Mouse (Mus musculus) CD4-positive, CD25-positive, alpha-beta regulatory T cell, adult 2 months (primary cell): Measurements from ENCODE around the gene Lix1.

Source experiments
- DNase-seq: peaks from one replicate; pipeline ENCODE4 v3.0.0-alpha.2; 2012; ENCODE audit warnings: low read depth, low spot score

The Lix1 gene

GRCm38 (mm10) chr17:17412176-17412575 is 9.7 kb downstream of the Lix1 start:
- no peak for DNase-seq

- DNase-seq, result no peak
Observed at GRCm38 (mm10) chr17:17414206-17414605, 11.7 kb downstream of the Lix1 start.

GRCm38 (mm10) chr17:17424609-17425307 is 22.3 kb downstream of the Lix1 start:
- peak; percentile 8 for DNase-seq

- DNase-seq, result no peak
Observed at GRCm38 (mm10) chr17:17425308-17425813, 22.9 kb downstream of the Lix1 start.

GRCm38 (mm10) chr17:17425906-17426305 is 23.4 kb downstream of the Lix1 start:
- no peak for DNase-seq

GRCm38 (mm10) chr17:17428888-17429287 is 26.4 kb downstream of the Lix1 start:
- no peak for DNase-seq

GRCm38 (mm10) chr17:17433679-17434078 is 31.2 kb downstream of the Lix1 start:
- no peak for DNase-seq

- DNase-seq, result no peak
Observed at GRCm38 (mm10) chr17:17438576-17439191, 36.2 kb downstream of the Lix1 start.

GRCm38 (mm10) chr17:17441876-17442498 is 39.5 kb downstream of the Lix1 start:
- DNase-seq, result no peak

GRCm38 (mm10) chr17:17444297-17444886 is 41.9 kb downstream of the Lix1 start:
- DNase-seq, result peak; percentile 3

GRCm38 (mm10) chr17:17446683-17447082 is 44.2 kb downstream of the Lix1 start:
- DNase-seq, result no peak

- no peak for DNase-seq
Observed at GRCm38 (mm10) chr17:17447821-17448220, 45.3 kb downstream of the Lix1 start.

GRCm38 (mm10) chr17:17448737-17449440 is 46.4 kb downstream of the Lix1 start:
- DNase-seq, result peak; percentile 14

- DNase-seq, result no peak
Observed at GRCm38 (mm10) chr17:17449441-17449770, 46.9 kb downstream of the Lix1 start.

- no peak for DNase-seq
Observed at GRCm38 (mm10) chr17:17451102-17451501, 48.6 kb downstream of the Lix1 start.

- DNase-seq, result no peak
Observed at GRCm38 (mm10) chr17:17452617-17453016, 50.1 kb downstream of the Lix1 start.

GRCm38 (mm10) chr17:17454573-17454972 is 52.1 kb downstream of the Lix1 start:
- DNase-seq, result no peak

- no peak for DNase-seq
Observed at GRCm38 (mm10) chr17:17485789-17486188, 83.3 kb downstream of the Lix1 start.

GRCm38 (mm10) chr17:17490820-17491621 is 88.5 kb downstream of the Lix1 start:
- no peak for DNase-seq

- DNase-seq, result no peak
Observed at GRCm38 (mm10) chr17:17491622-17492001, 89.1 kb downstream of the Lix1 start.

GRCm38 (mm10) chr17:17492116-17492515 is 89.6 kb downstream of the Lix1 start:
- no peak for DNase-seq
